Mouse (Mus musculus): ENCODE data around the gene Rab15.
A peak's percentile ranks its signal among the peaks of the same experiment; 100 is the strongest.

Gene Rab15

DNA sequence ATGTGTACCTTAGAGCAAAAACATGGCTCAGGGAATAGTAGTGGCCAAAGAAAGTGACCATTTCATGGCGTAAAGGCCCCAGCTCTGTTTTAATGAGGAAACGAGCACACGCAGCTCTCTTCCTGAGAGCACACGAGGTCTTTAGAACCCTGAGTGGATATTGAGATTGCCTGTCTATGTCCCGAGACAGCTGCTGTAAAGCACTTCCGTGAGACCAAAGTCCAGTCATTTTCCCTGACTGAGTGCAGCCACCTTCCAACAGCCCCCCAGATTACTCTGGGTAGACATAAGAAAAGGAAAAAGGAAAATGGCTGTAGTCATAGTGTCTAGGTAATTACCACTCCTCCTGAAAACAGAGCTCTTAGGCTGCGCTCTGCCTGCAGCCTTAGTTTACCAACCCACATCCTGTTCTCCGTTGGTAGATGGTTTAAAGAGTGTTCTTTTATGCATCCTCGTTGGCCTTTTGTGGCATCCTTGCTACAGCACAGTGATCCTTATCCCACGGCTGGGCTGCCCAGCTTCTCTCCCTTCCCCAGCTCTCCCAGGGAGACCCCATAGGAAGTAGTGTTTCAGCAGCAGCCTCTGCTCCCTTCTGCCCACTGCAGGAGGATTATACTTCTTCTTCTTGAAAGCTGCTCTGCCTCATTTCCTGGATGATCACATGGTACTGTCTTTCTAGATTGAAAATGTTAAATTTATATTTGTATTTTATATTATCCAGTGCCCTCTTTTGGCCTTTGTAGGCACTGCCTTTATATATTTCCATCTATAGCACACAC lies 44.2 kb downstream of the Rab15 start:
- no peak for DNase-seq (ENCODE audit: low spot score)

- DNase-seq (ENCODE audit: low spot score): no peak
Measured at GRCm38 (mm10) chr12:76777845-76778244, 44.9 kb downstream of the Rab15 start.

DNA sequence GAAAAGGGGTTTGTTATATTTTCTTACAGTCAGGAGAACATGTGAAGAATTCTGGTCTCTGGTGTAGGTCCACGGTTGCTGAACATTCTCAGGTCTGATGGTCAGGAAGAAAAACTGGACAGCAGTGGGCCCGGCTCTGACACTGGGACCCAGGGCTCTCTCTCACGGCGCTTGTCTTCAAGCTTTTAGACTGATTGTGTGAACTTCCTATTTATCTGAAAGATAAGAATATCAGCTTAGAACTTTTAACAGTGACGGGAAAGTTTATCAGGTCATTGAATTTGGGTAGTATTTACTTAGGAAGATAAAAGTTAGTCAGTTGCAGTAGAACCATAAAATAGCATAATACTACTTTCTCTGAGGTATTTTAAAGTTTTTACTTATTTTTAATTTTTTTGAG lies 45.8 kb downstream of the Rab15 start:
- DNase-seq (ENCODE audit: low spot score): no peak

- DNase-seq (ENCODE audit: low spot score): no peak
Measured at GRCm38 (mm10) chr12:76775132-76775531, 47.6 kb downstream of the Rab15 start.

DNA sequence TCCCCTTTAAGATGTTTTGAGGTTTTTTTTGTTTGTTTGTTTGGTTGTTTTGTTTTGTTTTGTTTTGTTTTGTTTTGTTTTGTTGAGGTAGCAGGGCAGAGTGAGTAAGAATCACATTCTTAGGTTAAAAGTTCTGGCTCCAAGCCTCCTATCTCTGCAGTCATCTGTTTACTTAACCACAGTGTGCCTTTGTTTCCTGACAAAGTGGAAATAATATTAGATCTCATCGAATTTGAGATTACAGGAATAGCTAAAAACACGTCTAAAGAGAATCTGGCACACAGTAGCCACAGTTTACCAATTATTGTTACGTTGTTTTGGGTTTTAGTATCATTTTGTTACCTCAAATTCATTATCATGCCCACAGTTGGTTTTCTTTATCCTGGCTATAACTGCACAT lies 48.1 kb downstream of the Rab15 start:
- no peak for DNase-seq (ENCODE audit: low spot score)

DNA sequence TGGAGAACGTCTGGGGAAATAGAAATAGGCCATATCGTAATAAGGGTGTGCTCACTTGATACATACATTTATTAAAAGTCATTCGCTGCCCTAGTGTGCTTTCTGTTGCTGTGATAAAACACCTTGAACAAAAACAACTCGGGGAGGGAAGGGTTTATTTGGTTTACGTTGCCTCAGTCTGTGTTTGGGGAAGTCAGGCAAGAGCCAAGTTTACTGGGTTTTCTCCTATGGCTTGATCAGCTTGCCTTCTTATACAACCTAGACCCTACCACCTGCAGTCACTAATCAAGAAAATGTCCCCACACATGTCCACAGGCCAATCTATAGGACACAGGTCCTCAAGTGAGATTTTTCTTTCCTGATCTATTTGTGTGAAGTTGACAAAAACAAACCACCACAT lies 51.2 kb downstream of the Rab15 start:
- DNase-seq (ENCODE audit: low spot score): no peak

GRCm38 (mm10) chr12:76770841-76771500 lies 51.7 kb downstream of the Rab15 start:
- DNase-seq (ENCODE audit: low spot score): no peak

DNA sequence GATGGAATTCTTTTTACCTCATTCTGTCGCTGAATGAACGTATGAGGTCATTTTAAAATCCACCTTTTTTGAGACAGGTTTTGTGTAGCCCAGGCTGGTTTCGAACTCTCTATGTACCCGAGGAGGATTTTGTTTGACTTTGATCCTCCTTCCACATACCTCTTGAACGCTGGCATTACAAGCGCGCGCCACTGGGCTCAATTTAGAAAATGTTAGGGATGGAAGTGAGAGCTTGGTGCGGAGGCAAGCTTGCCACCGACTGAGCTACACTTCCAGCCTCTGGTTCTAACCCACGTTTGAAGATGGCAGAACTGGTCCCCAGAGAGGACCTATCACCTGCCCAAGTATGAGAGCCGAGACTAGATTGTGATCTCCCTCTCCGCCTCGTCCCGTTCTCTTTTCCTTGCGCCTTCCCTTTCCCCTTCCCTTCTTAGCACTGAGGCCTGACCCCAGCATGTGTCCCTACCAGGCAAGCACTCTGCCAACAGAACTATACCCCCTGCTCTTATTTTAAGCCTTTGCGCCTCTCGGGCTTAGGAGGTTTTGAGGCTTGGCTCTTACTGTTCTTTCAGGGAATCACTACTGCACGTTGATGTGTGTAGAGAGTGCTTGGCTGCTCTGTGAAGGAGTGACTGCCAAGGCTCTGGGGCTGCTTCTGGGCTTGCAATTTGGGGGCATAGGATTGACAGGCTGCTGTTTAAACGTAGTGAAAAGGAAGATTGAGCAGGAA lies 56.6 kb downstream of the Rab15 start:
- no peak for DNase-seq (ENCODE audit: low spot score)

DNA sequence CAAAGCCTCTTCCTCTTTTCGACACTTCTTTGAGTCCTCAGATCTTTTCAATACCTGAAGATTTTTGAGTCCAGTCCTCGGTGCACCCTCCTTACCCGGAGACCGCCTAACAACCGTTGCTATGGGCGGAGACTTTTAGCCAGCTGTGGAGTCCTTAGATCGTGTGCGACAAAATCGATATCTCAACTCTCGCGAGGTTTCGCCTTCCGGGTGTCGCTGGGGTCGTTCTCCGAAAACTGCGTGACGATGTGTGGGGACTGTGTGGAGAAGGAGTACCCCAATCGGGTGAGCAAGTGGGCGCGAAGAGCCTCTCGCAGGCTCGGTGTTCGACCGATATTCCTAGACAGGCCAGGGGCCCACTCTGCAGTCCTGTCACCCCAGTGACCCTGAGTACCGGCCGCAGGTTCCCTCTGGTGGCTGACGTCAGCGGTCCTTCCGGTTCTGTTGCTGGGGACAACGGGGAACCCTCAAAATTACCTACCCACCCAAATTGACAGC lies 57.3 kb downstream of the Rab15 start, which contains the start of the genes Churc1 and Fntb:
Gene Churc1 (plus strand): TSS at position 185 of the 498 bp plus-strand sequence.
Gene Fntb (plus strand): TSS at position 236 of the 498 bp plus-strand sequence.
- DNase-seq (ENCODE audit: low spot score): peak; percentile 81

- peak; percentile 31 for DNase-seq (ENCODE audit: low spot score)
Measured at GRCm38 (mm10) chr12:76752652-76753318, 69.9 kb downstream of the Rab15 start.

GRCm38 (mm10) chr12:76750866-76751459 lies 71.7 kb downstream of the Rab15 start:
- no peak for DNase-seq (ENCODE audit: low spot score)

All from ovary, postnatal 14 days (tissue).